Mouse (Mus musculus): ENCODE results near the gene Ctnnd2.

Gene Ctnnd2

GRCm38 (mm10) chr15:30875523-30875922 lies 703.1 kb downstream of the Ctnnd2 start:
- DNase-seq (ENCODE audit: low spot score in 2 of 2), result no peak

GRCm38 (mm10) chr15:30884692-30885334 lies 712.4 kb downstream of the Ctnnd2 start:
- DNase-seq (ENCODE audit: low spot score in 2 of 2), result no peak

- DNase-seq (ENCODE audit: low spot score in 2 of 2), result no peak
Observed at GRCm38 (mm10) chr15:30885410-30885809, 713.0 kb downstream of the Ctnnd2 start.

GRCm38 (mm10) chr15:30887559-30887958 lies 715.2 kb downstream of the Ctnnd2 start:
- DNase-seq (ENCODE audit: low spot score in 2 of 2), result peak; percentile 61 to 86

- DNase-seq (ENCODE audit: low spot score in 2 of 2), result no peak
Observed at GRCm38 (mm10) chr15:30891986-30892385, 719.6 kb downstream of the Ctnnd2 start.

- DNase-seq (ENCODE audit: low spot score in 2 of 2), result peak in 1 of 2 experiments; percentile 51
Observed at GRCm38 (mm10) chr15:30895063-30895462, 722.7 kb downstream of the Ctnnd2 start.

GRCm38 (mm10) chr15:30897342-30897741 lies 724.9 kb downstream of the Ctnnd2 start:
- peak in 1 of 2 experiments; percentile 56 for DNase-seq (ENCODE audit: low spot score in 2 of 2)

GRCm38 (mm10) chr15:30908027-30908426 lies 735.6 kb downstream of the Ctnnd2 start:
- DNase-seq (ENCODE audit: low spot score in 2 of 2), result no peak

GRCm38 (mm10) chr15:30913360-30913759 lies 741.0 kb downstream of the Ctnnd2 start:
- DNase-seq (ENCODE audit: low spot score in 2 of 2), result no peak

GRCm38 (mm10) chr15:30925838-30926237 lies 753.4 kb downstream of the Ctnnd2 start:
- DNase-seq (ENCODE audit: low spot score in 2 of 2), result no peak

- DNase-seq (ENCODE audit: low spot score in 2 of 2), result no peak
Observed at GRCm38 (mm10) chr15:30927632-30928031, 755.2 kb downstream of the Ctnnd2 start.

GRCm38 (mm10) chr15:30931906-30932305 lies 759.5 kb downstream of the Ctnnd2 start:
- DNase-seq (ENCODE audit: low spot score in 2 of 2), result no peak

GRCm38 (mm10) chr15:30945863-30946262 lies 773.5 kb downstream of the Ctnnd2 start:
- DNase-seq (ENCODE audit: low spot score in 2 of 2), result no peak

- no peak for DNase-seq (ENCODE audit: low spot score in 2 of 2)
Observed at GRCm38 (mm10) chr15:30958513-30958912, 786.1 kb downstream of the Ctnnd2 start.

- DNase-seq (ENCODE audit: low spot score in 2 of 2), result peak in 1 of 2 experiments; percentile 22
Observed at GRCm38 (mm10) chr15:30962421-30963160, 790.2 kb downstream of the Ctnnd2 start.

GRCm38 (mm10) chr15:30964046-30964445 lies 791.7 kb downstream of the Ctnnd2 start:
- no peak for DNase-seq (ENCODE audit: low spot score in 2 of 2)

- no peak for DNase-seq (ENCODE audit: low spot score in 2 of 2)
Observed at GRCm38 (mm10) chr15:30964865-30965679, 792.7 kb downstream of the Ctnnd2 start.

- no peak for DNase-seq (ENCODE audit: low spot score in 2 of 2)
Observed at GRCm38 (mm10) chr15:30966826-30967225, 794.4 kb downstream of the Ctnnd2 start.

GRCm38 (mm10) chr15:30974436-30974835 lies 802.0 kb downstream of the Ctnnd2 start:
- no peak for DNase-seq (ENCODE audit: low spot score in 2 of 2)

- peak in 1 of 2 experiments; percentile 56 for DNase-seq (ENCODE audit: low spot score in 2 of 2)
Observed at GRCm38 (mm10) chr15:30974991-30975775, 802.8 kb downstream of the Ctnnd2 start.

- no peak for DNase-seq (ENCODE audit: low spot score in 2 of 2)
Observed at GRCm38 (mm10) chr15:30977166-30977740, 804.9 kb downstream of the Ctnnd2 start.

Measured in left cerebral cortex, adult 9 months (tissue).